Mouse (Mus musculus) B cell, adult 2 months (primary cell): ENCODE data around the gene Akr1a1.
A peak's percentile ranks its signal among the peaks of the same experiment; 100 is the strongest.

ENCODE experiments used
- DNase-seq, 2 experiments: peaks; one replicate each; pipeline ENCODE4 v3.0.0; 2022

The Akr1a1 gene

DNA sequence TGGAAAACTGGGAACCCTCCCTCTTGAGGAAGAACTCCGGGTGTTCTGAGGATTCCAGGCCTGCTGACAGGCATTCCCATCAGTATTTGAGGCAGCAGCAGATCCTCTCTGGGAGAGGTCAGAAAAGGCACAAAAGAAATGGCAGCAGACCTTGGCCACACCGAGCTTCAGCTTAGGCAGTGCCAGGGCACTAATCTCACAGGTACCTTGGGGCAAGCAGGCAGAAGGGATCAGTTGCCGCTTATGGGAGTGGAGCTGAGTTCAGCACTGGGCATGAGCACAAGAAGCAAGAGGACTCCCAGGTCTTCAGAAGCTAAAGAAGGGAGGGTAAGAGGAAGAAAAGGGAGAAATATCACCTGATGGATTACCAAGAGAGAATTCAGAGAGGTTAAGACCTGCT lies 6.5 kb upstream of the Akr1a1 start:
- DNase-seq, result no peak

DNA sequence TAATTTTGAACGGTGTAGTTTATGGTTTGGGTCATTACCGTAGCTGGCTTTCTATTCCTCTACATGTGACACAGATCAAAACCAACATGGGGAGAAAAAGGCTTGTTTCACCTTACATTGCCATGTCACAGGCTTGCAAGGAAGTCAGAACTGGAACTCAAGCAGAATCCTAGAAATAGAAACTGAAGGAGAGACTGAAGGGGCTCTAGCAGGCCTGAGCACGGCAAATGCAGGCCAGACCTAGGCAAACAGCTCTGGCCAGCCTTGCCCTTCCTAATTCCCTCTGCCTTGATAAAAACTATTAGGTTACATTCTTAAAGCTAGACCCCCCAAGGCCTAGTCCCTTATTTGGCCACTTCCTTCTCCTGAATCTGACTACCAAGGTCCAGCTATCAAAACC lies 4.2 kb upstream of the Akr1a1 start:
- no peak for DNase-seq

DNA sequence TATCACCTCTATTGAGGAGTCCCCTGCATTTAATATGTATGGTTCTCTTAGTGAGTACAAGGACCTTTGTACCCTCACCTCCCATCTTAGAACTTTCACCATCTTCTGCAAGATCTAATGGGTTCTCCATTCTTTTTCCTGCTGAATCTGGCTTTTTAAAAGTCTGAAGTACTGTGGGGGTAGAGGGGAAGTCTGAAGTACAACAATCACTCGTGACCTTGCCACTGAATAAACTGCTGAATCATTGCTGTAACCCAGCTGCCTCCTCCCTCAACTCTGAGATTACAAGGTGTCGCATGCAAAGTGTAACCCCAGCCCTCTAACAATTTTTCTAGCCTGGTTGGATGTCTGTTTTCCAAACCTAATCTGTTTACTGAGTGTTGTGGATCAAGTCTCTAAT lies 3.6 kb upstream of the Akr1a1 start:
- no peak for DNase-seq

DNA sequence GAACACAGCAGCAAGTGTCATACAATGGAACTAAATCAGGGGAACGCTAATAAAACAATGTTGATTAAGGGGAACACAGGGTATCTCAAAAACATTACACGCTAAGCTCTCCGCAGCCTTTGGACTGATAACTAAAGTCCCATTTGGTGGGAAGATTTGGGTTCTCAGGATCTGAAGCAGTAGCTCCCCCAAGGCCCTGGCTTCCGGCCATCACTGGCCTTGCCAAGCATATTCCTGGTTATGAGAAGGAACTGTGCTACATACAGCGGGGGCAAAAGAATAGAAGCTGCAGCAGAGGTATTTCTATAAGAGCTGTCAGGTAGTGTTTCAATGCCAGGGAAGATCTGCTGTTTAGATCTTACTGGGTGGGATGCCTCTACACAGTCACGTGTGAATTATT lies 1.7 kb upstream of the Akr1a1 start:
- no peak for DNase-seq

DNA sequence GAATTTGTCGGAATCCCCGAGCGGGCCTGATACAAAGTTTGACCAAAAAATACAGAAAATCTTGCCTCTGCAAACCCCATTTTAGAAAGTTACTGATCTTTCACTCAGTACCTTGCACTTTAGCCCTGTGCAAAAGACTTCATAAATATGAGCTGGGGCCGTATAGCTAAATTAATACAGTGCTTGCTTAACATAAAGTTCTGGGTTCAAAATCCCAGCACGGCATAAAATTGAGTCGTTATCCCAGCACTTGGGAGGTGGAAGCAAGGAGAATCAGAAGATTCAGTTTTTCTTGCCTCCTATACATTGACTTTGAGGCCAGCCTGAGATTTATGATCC lies 286 bp upstream of the Akr1a1 start:
- no peak for DNase-seq

DNA sequence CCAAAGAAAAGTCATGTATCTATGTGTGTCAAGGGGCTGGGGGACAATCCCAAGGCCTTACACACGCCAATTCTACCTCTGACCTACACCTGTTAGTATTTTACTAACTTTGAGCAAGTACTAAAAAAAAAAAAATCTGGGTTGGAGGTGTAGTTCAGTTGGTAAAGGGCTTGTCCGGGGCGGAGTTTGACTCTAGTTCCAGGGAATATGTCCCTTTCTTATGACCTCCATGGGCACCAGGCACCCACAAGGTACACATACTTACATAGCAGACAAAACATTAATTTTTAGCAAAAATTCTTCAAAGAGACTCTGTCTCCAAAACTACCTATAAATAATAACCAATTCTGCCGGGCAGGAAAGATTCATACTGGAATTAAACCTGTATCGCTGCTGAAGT lies 1.1 kb downstream of the Akr1a1 start:
- no peak for DNase-seq

DNA sequence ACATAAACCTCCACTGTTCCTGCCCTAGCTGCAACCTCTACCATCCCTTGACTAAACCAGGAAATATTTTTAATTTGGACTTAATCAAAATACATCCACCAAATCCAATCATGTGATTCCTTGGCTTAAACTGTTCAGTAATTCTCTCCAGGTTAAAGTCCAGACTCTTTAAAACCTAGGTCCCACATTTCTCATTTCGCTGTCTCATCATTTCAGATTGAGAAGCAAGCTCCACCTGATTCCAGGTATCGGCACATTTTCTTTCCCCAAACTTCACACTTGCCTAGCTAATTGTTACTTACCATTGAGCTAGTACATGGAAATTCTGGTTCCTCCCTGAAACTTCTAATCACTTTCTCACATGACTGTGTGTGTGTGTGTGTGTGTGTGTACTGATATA lies 2.1 kb downstream of the Akr1a1 start:
- no peak for DNase-seq

DNA sequence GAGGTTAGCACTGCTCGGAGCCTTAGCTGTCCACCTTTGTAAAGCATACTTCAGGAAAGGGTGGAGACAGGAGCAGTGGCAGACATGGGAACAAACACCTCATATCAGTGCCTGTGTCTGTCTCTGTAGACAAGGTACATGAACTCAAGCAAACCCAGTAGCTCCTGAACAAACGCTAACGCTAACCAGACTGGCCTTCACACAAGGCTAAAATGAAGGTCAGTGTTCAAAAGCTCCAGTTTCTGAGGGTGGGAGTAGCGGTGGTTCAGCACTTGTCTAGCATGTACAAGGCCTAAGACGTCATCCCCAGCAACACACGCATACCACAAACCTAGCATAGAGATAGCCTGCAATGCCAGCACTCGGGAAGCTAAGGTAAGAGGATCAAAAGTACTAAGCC lies 5.9 kb downstream of the Akr1a1 start:
- DNase-seq, result no peak

DNA sequence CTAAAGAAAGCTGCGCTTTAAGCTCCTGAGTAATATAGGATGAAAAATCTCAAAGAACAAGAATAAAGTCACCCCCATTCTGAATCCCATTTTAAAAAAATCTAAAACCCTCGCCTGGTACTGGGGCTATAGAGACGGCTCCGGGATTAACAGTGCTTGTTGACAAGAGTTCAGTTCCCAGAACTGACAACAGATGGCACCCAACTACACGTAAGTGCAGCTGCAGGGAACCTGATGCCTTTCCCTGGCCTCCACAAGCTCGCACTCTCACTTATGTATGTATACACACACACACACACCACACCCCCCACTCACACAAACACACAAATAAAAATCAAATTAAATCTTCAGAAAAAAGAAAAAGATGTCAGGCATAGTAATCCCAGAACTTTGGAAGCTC lies 7.2 kb downstream of the Akr1a1 start:
- peak; percentile 23 to 29 for DNase-seq

DNA sequence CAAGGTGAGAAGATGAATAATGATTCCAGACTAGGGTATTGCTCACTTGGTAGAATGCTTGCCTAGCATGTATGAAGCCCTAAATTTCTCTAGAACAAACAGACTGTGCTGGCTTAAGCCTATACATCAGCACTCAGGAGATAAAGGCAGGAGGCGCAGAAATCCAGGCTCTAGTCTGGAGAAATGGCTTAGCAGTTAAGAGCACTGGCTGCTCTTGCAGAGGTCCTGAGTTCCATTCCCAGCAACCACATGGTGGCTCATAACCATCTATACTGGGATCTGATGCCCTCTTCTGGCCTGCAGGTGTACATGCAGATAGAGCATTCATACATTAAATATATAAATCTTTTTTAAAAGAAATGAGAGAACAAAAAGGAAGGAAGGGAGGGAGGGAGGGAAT lies 9.4 kb downstream of the Akr1a1 start:
- DNase-seq, result no peak

DNA sequence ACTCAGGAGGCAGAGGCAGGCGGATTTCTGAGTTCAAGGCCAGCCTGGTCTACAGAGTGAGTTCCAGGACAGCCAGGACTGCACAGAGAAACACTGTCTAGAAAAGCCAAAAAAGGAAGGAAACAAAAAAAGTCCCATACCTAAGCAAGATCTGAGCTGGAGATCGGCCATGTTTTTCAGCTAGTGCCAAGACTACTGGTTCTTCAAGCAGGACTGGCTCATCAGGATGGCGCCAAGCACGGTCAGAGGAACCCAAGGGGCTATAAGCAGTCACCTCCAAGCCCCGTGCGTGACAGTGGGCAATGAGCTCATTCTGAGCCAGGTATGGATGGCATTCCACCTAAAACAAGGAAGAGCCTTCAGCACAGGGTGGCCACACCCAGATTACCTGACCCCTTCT lies 12.7 kb downstream of the Akr1a1 start:
- no peak for DNase-seq

DNA sequence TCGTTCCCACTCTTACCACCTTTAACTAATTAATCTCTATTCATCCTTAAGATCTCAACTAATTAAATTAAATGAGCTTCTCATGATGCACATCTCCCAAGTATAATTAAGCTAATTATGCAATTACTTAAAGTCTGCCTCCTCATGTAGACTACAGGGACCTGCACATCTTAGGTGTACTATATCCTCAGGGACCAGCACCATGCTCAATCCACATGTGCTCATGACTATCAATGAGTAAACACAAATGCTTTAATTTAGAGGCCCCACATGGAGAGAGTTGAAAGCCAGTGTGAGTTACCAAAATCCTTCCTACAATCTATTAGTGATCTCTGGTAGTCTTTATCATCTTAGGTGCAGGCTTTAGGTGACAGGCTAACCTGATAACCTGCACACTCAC lies 16.3 kb downstream of the Akr1a1 start:
- no peak for DNase-seq

DNA sequence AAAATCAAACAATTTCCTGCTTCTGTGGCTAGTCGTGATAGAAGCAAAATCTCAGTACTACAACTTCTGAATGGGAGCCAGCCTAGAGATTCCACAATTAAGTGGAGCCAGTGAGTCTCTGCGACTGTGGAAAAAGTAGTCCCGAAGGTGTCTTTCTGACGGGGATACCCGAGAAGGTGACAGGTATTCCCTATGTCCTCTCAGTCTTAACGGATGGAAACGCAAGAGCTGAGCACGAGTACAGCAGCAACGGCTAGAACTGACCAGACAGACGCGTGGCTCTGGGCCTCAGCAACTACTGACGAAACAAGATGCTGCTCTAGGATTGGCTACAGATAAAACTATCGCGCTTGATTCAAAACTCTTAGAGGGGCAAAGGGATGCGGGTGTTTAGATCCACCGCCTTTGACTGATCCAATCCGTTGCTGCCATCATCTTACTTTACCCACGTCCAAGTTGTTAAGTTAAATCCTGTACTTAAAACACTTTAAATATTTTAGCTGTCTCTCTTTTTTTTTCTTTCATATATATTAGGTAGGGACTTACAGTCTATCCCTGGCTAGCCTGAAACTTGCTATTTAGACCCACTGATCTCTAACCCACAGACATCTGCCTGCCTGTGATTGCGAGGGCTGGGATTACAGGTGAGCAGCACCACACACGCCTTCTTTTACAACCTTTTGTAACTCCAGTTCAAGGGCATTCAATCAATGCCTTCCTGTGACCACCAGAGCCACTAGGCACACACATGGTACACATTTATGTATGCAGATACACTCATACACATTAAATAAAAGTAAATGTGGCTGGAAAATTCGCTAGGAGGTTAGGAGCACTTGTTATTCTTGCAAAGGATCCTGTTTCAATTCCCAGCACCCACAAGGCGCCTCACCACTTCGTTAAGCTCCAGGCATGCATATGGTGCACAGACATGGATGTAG lies 23.5 kb downstream of the Akr1a1 start, which contains the start of gene Nasp:
Nasp (minus strand) TSS at position 220 of the 941 bp plus-strand sequence.
- peak; percentile 83 to 86 for DNase-seq

DNA sequence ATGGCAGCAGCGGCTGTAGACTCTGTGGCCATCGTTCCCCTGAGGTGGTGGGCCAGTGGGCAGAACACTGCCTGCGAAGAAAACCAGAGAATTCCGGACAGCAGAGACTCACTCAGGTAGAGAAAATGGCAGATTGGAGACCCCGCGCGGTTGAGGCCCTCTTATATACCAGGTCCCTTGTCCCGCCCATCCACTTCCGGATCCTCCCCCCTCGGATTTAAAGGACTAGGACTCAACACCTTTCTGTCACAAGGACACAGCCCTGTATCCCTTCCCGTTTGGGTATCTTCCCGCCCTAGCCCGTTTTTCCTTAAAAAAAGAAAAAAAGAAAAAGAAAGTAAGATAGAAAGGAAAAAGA lies 24.1 kb downstream of the Akr1a1 start:
- peak; percentile 97 to 98 for DNase-seq

DNA sequence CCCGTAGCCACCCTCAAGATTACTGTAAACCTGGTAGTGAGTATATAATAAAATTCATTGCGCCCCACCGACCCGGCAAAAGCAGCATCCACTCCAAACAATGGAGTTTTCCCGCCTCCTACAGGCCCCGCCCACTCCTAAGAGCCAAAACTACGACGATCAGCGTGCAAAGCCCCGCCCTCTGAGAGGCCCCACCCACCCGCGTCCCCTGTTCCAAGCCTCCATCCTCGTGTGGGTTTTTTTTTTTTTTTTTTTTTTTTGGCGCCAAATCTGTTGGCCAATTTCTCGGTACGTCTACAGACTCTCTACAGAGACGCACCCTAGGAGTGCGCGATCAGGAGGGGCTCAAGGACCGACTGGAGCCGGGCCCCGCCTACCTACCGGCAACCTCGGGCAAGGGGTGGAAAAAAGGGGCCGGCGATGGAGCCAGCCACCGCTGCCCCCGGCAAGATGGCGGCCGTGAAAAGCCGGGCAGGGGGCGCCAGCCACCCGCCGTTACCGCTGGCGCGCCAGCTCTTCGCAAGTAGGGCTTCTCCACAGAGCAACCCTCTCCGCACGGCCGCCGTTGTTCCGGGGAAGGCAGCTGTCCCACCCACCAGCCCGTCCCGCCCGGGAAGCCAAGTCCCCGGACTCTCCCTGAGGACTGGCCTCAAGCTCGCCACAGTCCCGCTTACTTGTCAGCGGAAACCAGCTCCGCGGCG lies 24.7 kb downstream of the Akr1a1 start:
- DNase-seq, result peak; percentile 81 to 82

DNA sequence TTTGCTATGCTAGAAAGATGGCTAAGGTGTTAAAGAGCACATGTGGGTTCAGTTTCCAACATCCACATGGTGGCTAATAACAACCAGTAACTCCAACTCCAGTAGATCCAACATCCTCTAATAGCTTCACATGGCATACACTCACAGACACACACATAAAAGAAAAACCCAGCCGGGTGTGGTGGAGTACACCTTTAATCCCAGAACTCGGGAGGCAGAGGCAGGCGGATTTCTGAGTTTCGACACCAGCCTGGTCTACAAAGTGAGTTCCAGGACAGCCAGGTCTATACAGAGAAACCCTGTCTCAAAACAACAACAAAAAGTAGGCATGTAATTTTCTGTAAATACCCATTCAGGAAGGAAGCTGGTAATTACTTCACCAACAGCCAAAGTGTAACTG lies 26.6 kb downstream of the Akr1a1 start:
- no peak for DNase-seq

DNA sequence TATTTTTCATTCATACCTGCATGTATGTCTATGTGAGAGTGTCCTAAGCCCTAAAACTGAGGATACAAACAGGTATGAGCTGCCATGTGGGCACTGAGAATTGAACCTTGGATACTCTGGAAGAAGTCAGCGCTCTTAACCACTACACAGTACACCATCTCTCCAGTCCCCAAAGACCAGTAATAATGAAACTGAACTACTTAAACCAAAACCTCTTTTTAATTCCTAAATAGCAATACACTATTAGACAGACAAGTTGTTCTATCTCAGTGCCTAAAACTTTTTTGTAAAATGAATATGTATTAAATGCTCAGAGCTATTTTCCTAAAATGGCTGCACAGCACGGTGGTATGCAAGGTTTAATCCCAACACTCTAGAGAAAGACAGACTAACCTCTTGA lies 36.2 kb downstream of the Akr1a1 start:
- no peak for DNase-seq

DNA sequence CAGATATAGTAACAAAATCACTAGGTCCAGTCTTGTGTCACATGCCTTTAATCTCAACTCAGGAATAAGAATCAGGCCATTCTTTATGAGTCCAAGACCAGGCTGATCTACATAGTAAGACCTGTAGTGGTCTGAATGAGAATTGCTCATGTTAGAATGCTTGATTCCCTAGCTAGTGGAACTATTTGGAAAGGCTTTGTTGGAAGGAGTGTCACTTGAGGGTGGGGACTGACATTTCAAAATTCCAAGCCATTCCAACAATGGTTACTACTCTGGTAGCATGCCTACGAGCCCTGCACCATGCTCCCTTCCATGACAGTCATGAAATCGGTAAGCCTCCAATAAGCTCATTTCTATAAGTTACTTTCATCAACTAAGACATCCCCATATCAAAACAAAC lies 38.9 kb downstream of the Akr1a1 start:
- DNase-seq, result no peak

DNA sequence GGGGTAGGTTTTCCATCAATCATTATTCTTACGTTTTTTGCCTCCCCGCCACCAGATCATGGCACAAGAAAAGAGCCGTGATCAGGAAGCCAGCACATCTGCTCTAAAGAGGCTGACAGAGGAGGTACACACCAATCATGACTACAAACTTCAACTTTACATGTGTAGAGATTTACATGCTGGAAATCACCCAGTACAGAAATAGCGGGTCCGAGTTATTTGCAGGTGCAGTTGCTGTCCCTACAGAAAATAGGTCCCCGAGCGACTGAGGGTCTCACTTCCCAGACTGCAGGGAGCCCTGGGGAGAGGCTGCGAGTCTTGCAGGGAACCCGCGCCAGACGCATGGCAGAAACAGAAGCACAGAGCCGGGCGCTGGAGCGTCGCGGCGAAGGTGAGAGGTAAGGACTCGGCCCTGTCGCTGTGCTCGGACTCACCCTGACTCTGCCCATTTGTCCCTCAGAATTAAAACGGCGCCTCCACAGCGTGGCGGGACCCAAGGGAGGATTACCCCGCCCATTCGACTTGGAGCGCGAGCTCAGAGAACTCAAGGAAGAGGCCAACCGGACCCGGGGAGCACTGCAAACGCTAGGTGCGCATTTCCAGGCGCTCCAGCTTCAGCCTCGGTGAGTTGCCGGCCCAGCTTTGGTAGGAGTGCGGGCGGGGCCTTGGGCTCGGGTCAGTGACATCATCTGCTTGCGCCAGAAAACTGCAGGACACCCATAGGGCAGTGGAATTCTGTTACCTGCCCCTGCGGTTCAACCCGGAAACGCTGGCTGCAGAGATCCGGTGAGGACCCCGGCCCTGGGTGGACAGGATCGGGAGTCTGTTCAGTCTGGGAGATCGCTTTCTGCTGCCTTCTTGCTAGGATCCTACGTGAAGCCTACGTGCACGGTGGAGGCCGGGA lies 54.2 kb downstream of the Akr1a1 start:
- peak; percentile 87 to 88 for DNase-seq

DNA sequence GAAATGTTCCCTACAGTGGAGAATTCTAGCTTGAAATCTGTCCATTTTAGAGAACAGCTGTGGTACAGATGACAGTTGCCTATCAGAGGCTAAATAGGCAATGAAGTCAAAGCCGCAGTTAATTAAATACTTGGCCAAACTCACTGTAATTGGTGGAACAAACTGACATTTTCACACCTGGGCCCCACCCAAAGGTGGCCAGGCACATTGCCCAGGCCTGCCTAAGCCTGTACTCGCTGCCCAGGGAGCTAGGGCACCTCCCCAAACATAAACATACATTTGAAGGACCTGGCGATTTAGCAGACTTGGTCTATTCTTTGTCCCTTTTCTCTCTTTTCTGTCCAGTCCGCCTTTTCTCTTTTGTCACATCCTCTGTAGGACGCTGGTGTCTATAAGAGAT lies 55.1 kb downstream of the Akr1a1 start, which contains the start of gene Ccdc17:
Ccdc17 (plus strand) TSS at position 276 of the 400 bp plus-strand sequence.
- peak in 1 of 2 experiments; percentile 1 for DNase-seq

DNA sequence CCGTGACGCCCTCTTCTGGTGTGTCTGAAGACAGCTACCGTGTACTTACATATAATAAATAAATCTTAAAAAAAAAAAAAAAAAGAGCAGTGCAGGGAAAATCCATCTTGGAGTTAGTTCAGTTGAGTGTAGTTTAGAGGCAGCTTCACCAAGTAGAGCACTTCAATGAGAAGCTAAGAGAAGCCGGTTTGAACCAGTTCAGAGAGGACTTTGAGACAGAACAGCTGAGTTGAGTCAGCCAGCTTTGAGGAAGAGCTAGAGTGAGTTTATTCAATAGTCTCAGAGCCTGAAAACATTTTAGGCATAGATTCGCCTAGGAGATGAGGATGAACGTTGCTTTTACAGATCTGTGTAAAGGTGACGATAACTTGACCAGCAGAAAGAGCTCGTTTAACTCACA lies 55.7 kb downstream of the Akr1a1 start:
- DNase-seq, result no peak
